Mouse (Mus musculus) lung, embryonic 15.5 days (tissue): ENCODE results near the gene Arhgap10. TPM values are rescaled to one million over a fixed set of nuclear protein-coding genes. Genes with fewer than 3 reads are reported as not detected.

Source experiments
- ATAC-seq: fragments of 200-750 bp; cut with Nextera tagmentation; 2 replicates; pipeline ENCODE4 v1.8.0; 2017; ENCODE audit warnings: moderate number of reproducible peaks, borderline replicate concordance; ENCODE audit not compliant: low FRiP score, low TSS enrichment; ENCODE audit errors: extremely low read depth
- H3K27ac ChIP-seq: fragments of 300-500 bp; sonication (generic); 2 replicates; pipeline ENCODE4 v1.5.1; 2015; ENCODE audit warnings: moderate library complexity, mild to moderate bottlenecking, inconsistent platforms
- H3K27me3 ChIP-seq: fragments of 300-500 bp; sonication (generic); 2 replicates; pipeline ENCODE4 v1.6.1; 2015; ENCODE audit warnings: inconsistent platforms
- H3K36me3 ChIP-seq: fragments of 300-500 bp; sonication (generic); 2 replicates; pipeline ENCODE4 v1.6.1; 2015; ENCODE audit warnings: inconsistent platforms
- H3K4me1 ChIP-seq: fragments of 300-500 bp; sonication (generic); 2 replicates; pipeline ENCODE4 v1.6.1; 2015; ENCODE audit warnings: inconsistent platforms
- H3K4me2 ChIP-seq: fragments of 300-500 bp; sonication (generic); 2 replicates; pipeline ENCODE4 v1.6.1; 2015; ENCODE audit warnings: inconsistent platforms, mild to moderate bottlenecking, moderate library complexity
- H3K4me3 ChIP-seq: fragments of 300-500 bp; sonication (generic); 2 replicates; pipeline ENCODE4 v1.5.1; 2015; ENCODE audit warnings: mild to moderate bottlenecking, inconsistent platforms
- H3K9ac ChIP-seq: fragments of 300-500 bp; sonication (generic); 2 replicates; pipeline ENCODE4 v1.6.1; 2015; ENCODE audit warnings: inconsistent platforms
- H3K9me3 ChIP-seq: fragments of 300-500 bp; sonication (generic); 2 replicates; pipeline ENCODE4 v1.6.1; 2016; ENCODE audit warnings: inconsistent platforms
- WGBS: fragments of 180-500 bp; shearing (Covaris S2); methylation state at CpG from one replicate; pipeline ENCODE4 v1.1.7; 2015; 5-methylcytosine and 5-hydroxymethylcytosine counted together
- polyA plus RNA-seq: library from polyadenylated mRNA; unstranded; fragments of >200 nt; fragmentation: Nextera tagmentation; extraction: Ambion mirVana; gene quantifications from 2 replicates; pipeline ENCODE4 v1.2.1, GENCODE M21; 2015

The Arhgap10 gene
- polyA plus RNA-seq, 1 experiment from 2014 or later: 23.8 TPM

DNA sequence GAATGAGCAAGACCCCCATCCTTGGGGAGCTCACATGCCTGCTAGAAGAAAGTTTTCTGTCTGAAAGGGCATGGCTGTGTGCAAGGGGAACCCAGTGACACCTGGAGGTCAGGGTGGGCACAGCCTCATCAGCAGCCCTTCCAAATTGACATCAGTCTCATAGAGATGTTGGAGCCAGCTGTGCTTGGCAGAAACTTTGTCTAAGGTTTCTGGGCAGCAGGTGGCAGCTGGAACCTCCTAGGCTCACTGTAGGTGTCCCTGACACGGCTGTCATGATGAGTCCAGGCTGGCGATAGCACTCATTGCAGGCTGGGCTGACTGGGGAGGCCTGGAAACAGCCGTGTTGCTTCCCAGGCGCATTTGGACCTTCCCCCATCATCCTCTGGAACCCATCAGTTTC lies 294.6 kb downstream of the Arhgap10 start:
- H3K36me3 ChIP-seq: no peaks in the 10 kb centered on the region
- H3K27me3 ChIP-seq: no peaks in the 10 kb centered on the region
- no peak overlapping the region for H3K9ac ChIP-seq
- no peak overlapping the region for H3K4me3 ChIP-seq
- H3K4me1 ChIP-seq: peaks cover 22% of the 10 kb centered on the region
- no peak for ATAC-seq
- H3K4me2 ChIP-seq: no peak overlapping the region
- H3K9me3 ChIP-seq: no peaks in the 10 kb centered on the region
- WGBS: 42% methylated on average over 4 of the region's 4 CpGs
- no peak overlapping the region for H3K27ac ChIP-seq

DNA sequence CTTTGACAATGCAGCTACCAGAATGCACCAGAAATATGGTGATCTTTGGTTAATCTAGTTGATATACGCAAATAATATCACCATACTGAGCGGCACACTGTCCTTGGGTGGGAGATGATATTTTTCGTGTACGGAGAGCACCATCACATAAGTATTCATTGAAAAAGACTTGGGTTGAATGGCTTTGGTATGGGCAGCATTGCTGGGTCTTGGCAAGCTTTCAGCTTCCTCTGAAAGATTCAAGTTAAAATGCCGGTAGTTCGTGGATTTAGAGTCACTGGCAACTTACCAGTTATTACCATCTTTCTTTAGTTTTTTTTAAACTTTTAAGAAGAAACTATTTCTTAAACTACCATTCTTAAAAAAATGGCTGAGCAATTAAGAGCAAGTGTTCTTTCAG lies 302.6 kb downstream of the Arhgap10 start:
- ATAC-seq: peak; percentile 43; the same call in 1 of the 2 replicates
- Histone ChIP-seq H3K4me2 (no peak overlapping the region), H3K27me3 (no peaks in the 10 kb centered on the region), H3K27ac (peak overlapping the region; percentile 42; the same call in 1 of the 2 replicates), H3K4me1 (peaks cover 19% of the 10 kb centered on the region), H3K9me3 (no peaks in the 10 kb centered on the region), H3K9ac (no peak overlapping the region), H3K4me3 (no peak overlapping the region), H3K36me3 (no peaks in the 10 kb centered on the region)
- WGBS: 32% methylated on average over 6 of the region's 6 CpGs

DNA sequence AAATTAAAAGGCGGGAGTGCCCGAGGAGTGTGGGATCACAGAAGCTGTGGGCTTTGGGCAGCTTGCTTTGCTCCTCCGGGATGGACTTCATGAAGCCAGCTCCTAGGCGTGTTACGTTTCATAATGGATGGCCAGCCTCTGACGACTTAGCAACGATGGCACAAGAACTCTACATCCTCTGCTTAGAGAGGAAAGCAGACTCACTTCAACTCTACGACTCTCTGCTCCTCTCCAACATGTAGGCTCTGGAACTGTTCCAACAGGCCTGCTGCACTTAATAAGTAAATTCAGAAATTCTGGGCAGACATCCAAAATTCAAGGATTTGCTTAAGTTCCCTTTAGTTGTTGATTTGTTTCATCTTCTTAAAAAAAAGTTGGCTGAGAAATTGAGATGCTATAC lies 303.1 kb downstream of the Arhgap10 start:
- Histone ChIP-seq H3K27me3 (no peaks in the 10 kb centered on the region), H3K9ac (no peak overlapping the region), H3K4me2 (peak overlapping the region; percentile 41), H3K4me3 (peak overlapping the region; percentile 1; the same call in 1 of the 2 replicates), H3K36me3 (no peaks in the 10 kb centered on the region), H3K4me1 (peaks cover 19% of the 10 kb centered on the region), H3K27ac (peak overlapping the region; percentile 55), H3K9me3 (no peaks in the 10 kb centered on the region)
- WGBS: 20% methylated on average over 8 of the region's 8 CpGs
- peak; percentile 80; the same call in 1 of the 2 replicates for ATAC-seq

DNA sequence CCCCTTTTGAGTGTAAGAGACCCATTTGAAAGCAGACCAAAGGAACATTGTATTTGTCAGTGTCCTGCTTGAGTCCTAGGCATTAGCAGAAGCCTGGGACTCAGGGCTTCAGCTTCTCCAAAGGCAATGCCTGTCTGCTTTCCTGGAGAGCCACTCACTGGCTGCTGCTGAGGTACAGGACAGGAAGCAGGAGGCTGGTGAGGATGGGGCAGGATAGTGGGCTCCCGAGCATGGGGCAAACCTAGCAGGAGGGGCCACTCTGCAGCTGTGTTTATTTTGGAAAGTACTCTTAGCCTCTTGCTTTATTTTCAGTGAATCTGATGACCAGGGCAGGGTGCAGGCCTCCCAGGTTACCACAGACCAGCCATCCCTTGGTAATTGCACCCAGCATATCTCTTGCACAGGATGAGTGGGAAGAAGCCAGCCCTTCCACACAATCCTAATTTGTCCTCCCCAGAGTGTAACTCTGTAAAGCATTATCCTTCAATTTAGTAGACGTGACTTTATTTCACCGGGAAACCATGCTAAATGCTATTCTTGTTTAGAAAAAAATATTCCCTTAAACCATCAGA lies 303.8 kb downstream of the Arhgap10 start:
- Histone ChIP-seq H3K27me3 (no peaks in the 10 kb centered on the region), H3K9ac (no peak overlapping the region), H3K4me2 (peak overlapping the region; percentile 41), H3K9me3 (no peaks in the 10 kb centered on the region), H3K36me3 (no peaks in the 10 kb centered on the region), H3K4me3 (no peak overlapping the region), H3K27ac (peak overlapping the region; percentile 55), H3K4me1 (peaks cover 19% of the 10 kb centered on the region)
- ATAC-seq: no peak
- 34% methylated on average over 3 of the region's 3 CpGs for WGBS

DNA sequence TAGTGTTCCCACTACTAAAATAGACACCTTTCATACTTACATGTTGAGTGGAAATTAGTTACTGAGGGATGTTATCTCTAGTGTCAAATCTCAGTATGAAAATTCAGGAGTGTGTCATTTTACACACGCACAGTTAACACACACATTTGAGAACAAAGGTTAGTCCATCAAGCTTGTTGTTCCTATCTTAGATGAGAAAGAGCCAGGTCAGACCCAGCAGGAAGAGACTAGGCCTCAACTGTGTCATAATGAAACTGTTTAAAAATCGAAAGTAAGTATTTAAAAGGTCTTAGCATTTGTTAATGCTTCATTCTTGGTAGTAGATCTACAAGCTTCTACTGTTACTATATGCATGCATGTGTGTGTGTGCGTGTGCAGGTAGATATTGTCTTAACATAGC lies 308.5 kb downstream of the Arhgap10 start:
- ATAC-seq: no peak
- no peaks in the 10 kb centered on the region for H3K9me3 ChIP-seq
- H3K27ac ChIP-seq: no peak overlapping the region
- H3K9ac ChIP-seq: no peak overlapping the region
- peaks cover 8% of the 10 kb centered on the region for H3K4me1 ChIP-seq
- WGBS: 85% methylated on average over 3 of the region's 3 CpGs
- H3K36me3 ChIP-seq: no peaks in the 10 kb centered on the region
- H3K27me3 ChIP-seq: no peaks in the 10 kb centered on the region
- H3K4me3 ChIP-seq: no peak overlapping the region
- no peak overlapping the region for H3K4me2 ChIP-seq

Other genes starting within 250 kb of the Arhgap10 start
- 18.0 and 19.5 TPM in 2 replicates for gene Prmt9, start 31.4 kb upstream of the Arhgap10 start, polyA plus RNA-seq
- gene Tmem184c, start 92.7 kb upstream of the Arhgap10 start, polyA plus RNA-seq: 31.3 and 32.3 TPM in 2 replicates
- 109 and 116 TPM in 2 replicates for gene Ednra, start 206.5 kb upstream of the Arhgap10 start, polyA plus RNA-seq